ENCODE assay signal across 10 mouse cellular contexts in genomic region chr16:55039777-55040176, GRCm38 (mm10).
"Had no signal": no experiment of that assay in that cellular context is flagged by ENCODE, and none has a peak within 500 bp of the region (broad histone marks: within the 10 kb centered on the region; RNA-seq: fewer than 3 reads in every experiment).

No protein-coding gene starts in this region.

- DNase-seq: kidney, adult 2 months; kidney, postnatal 14 days; lung, adult 2 months; lung, postnatal 36 days; spleen, adult 18-20 months; thymus, adult 2 months; thymus, postnatal 25 days had no signal

- ATAC-seq: intestine, embryonic 16.5 days; lung, postnatal 0 days; midbrain, embryonic 13.5 days had no signal
